Mouse (Mus musculus) mature B cell (primary cell): Measurements from ENCODE around the gene Prph2.

Experiments used
- in situ Hi-C: fragments of 300-500 bp; cut with MboI; formaldehyde crosslinking; loops from 2 replicates; pipeline ENCODE4 v1.14.3; 2019

Gene Prph2

GRCm38 (mm10) chr17:46963186-46963585 is 52.9 kb downstream of the Prph2 start:
- in situ Hi-C loops: no loop called here

- in situ Hi-C loops: no loop called here
These were observed 56.6 kb downstream of the Prph2 start for GRCm38 (mm10) chr17:46966892-46967291.

GRCm38 (mm10) chr17:46972603-46973002 is 62.3 kb downstream of the Prph2 start:
- in situ Hi-C loops: no loop called here
